Mouse (Mus musculus) forebrain, embryonic 12.5 days (tissue): Measurements from ENCODE around the gene Pkmyt1. TPM values are rescaled to one million over a fixed set of nuclear protein-coding genes. Genes with fewer than 3 reads are reported as not detected.

Experiments
- ATAC-seq: fragments of 200-750 bp; cut with Nextera tagmentation; 2 replicates; pipeline ENCODE4 v1.8.0; 2017; ENCODE audit warnings: moderate TSS enrichment; ENCODE audit not compliant: low FRiP score
- H3K27ac ChIP-seq: fragments of 300-500 bp; sonication (generic); 2 replicates; pipeline ENCODE4 v1.5.1; 2016; ENCODE audit warnings: mild to moderate bottlenecking
- H3K27me3 ChIP-seq: fragments of 300-500 bp; sonication (generic); 2 replicates; pipeline ENCODE4 v1.6.1; 2016; ENCODE audit warnings: mild to moderate bottlenecking
- H3K36me3 ChIP-seq: fragments of 300-500 bp; sonication (generic); replicated peaks from 2 replicates; pipeline ENCODE4 v1.6.1; 2016; ENCODE audit warnings: mild to moderate bottlenecking
- H3K4me1 ChIP-seq: fragments of 300-500 bp; sonication (generic); 2 replicates; pipeline ENCODE4 v1.6.1; 2016
- H3K4me2 ChIP-seq: fragments of 300-500 bp; sonication (generic); 2 replicates; pipeline ENCODE4 v1.6.1; 2016; ENCODE audit warnings: mild to moderate bottlenecking, moderate library complexity
- H3K4me3 ChIP-seq: fragments of 300-500 bp; sonication (generic); replicated peaks from 2 replicates; pipeline ENCODE4 v1.5.1; 2016; ENCODE audit warnings: mild to moderate bottlenecking
- H3K9ac ChIP-seq: fragments of 300-500 bp; sonication (generic); 2 replicates; pipeline ENCODE4 v1.6.1; 2016; ENCODE audit warnings: mild to moderate bottlenecking
- H3K9me3 ChIP-seq: fragments of 300-500 bp; sonication (generic); 2 replicates; pipeline ENCODE4 v1.6.1; 2016
- WGBS: fragments of 180-500 bp; shearing (Covaris S2); methylation state at CpG from one replicate; pipeline ENCODE4 v1.1.7; 2016; 5-methylcytosine and 5-hydroxymethylcytosine counted together
- polyA plus RNA-seq: library from polyadenylated mRNA; unstranded; fragments of >200 nt; fragmentation: Nextera tagmentation; extraction: Ambion mirVana; gene quantifications from 2 replicates; pipeline ENCODE4 v1.2.1, GENCODE M21; 2016

The Pkmyt1 gene
- polyA plus RNA-seq, 1 experiment from 2014 or later = 49.6 TPM

DNA sequence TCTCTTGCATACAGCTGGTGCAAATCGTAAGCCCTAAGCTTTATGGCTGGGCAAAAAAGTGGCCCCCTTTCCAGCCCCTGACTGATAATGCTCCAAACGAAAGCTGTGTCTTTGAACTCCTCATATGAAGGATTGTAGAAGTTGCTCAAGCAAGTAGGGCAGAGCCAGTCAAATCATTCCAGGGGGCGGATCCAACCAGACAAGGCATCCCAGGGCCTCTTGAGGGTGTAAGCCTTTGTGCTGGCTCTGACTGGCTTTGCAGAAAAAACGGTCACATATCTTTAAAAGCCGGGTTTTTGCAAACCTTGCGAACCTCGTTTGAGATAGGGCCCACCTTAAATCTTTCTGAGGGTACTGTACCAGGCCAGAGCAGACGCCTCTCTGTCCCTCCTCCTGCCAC, 17.9 kb downstream of the Pkmyt1 start:
- peaks cover 88% of the 10 kb centered on the region for H3K27me3 ChIP-seq
- H3K4me2 ChIP-seq = no peak overlapping the region
- ATAC-seq = no peak
- no peak overlapping the region for H3K4me3 ChIP-seq
- 21% methylated on average over 8 of the region's 8 CpGs for WGBS
- no peaks in the 10 kb centered on the region for H3K9me3 ChIP-seq
- H3K9ac ChIP-seq = no peak overlapping the region
- H3K36me3 ChIP-seq = no peaks in the 10 kb centered on the region
- peaks cover 42% of the 10 kb centered on the region for H3K4me1 ChIP-seq
- no peak overlapping the region for H3K27ac ChIP-seq

DNA sequence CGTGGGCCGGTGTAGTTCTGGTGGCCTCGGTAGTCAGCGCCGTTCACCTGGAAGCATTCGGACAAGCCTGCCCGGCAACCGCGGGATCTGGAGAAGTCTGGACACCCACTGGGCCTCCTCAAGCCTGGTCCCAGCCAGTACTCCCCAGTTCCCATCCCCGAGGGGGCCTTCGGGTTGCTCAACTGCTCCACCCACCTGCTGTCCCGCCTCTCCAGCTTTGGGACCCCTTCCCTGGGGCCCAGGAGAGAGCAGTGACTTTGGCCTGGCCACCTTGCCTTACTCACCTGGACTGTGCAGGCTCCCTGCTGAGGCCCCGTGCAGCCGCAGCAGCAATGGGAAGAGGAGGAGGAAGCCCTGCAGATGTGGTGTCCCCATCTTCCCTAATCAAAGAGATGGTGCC, 18.5 kb downstream of the Pkmyt1 start:
- H3K9ac ChIP-seq = no peak overlapping the region
- no peak overlapping the region for H3K27ac ChIP-seq
- peaks cover 85% of the 10 kb centered on the region for H3K27me3 ChIP-seq
- H3K4me1 ChIP-seq = peaks cover 37% of the 10 kb centered on the region
- peak overlapping the region; percentile 65 for H3K4me2 ChIP-seq
- no peaks in the 10 kb centered on the region for H3K9me3 ChIP-seq
- no peaks in the 10 kb centered on the region for H3K36me3 ChIP-seq
- 2% methylated on average over 14 of the region's 14 CpGs for WGBS
- ATAC-seq = no peak
- H3K4me3 ChIP-seq = peak overlapping the region; percentile 32; the same call in 1 of the 2 replicates

DNA sequence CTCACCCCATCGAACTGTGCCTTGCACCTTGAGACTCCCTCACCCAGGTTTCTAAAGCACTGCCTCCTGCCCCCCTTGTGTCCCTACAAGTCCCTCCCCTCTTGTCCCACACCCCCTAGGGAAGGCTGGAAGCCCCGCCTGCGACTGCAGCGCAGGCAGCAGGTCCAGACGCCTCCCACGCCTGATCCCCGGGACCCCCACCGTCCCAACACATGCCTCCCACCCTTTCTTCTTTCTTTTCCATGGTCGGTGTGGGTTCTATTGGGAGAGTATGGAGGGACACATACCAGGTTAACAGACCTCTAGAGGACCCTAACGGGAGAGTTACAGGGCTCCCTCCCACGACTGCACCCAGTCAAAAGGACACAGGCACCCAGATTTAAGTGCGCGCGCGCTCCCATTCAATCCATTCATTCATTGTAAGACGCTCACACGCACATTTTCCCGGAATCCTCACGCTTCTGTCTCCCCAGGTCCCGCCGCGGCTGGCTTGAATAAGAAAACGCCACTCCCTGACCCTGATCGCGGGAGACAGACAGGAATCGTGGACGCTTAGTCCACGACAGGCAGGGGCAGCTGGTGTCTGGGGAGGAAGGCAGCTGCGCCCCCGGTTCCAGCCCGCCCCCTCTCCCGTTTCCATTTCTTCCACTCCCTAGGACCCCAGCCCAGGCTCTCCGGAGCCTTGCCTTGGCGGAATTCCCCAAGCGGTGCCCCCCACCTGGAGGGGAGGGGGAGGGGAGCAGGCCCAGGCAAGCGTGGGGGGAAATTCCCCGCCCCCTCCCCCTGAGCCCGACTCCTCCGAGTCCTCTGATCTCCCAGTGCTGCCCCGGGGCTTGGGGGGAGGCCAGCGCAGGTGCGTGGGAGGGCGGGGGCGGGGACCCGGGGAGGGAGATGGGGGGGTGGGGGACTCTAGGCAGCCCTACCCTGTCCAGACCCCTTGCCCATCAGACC, 19.4 kb downstream of the Pkmyt1 start, which contains the start of gene Kremen2:
Kremen2 (minus strand) TSS at position 533 of the 951 bp plus-strand sequence.
- Histone ChIP-seq H3K4me3 (peak within 1 kb of the TSS; percentile 32), H3K4me1 (peaks cover 31% of the 10 kb centered on the region), H3K9me3 (no peaks in the 10 kb centered on the region), H3K9ac (peak within 1 kb of the TSS; percentile 44), H3K4me2 (peak within 1 kb of the TSS; percentile 65), H3K27me3 (peaks cover 82% of the 10 kb centered on the region), H3K27ac (no peak within 1 kb of the TSS), H3K36me3 (no peaks in the 10 kb centered on the region)
- WGBS = under 1% methylated on average over 39 of the region's 45 CpGs
- ATAC-seq = no peak

DNA sequence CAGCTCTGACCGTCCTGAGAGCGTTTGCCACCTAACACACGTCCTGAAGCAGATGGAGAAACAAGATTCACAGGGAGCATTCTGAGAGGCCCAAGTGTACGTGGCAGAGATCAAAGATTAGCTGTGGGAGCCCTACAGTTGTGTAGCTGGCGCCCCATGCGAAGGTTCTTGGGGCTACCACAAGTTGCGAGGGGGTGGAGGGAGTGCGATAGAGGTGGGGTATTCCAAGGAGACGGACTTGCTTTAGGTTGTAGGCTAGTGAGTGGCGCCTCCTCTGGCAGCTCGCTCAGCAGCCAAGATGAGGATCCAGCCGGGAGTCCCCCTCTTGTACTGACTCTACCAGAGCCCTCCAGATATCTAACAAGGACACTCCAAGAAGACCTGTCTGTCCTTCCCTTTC, 20.2 kb downstream of the Pkmyt1 start:
- ATAC-seq = no peak
- H3K27me3 ChIP-seq = peaks cover 75% of the 10 kb centered on the region
- 4% methylated on average over 12 of the region's 12 CpGs for WGBS
- peak overlapping the region; percentile 65 for H3K4me2 ChIP-seq
- H3K4me1 ChIP-seq = peaks cover 28% of the 10 kb centered on the region
- no peak overlapping the region for H3K27ac ChIP-seq
- peak overlapping the region; percentile 32 for H3K4me3 ChIP-seq
- H3K36me3 ChIP-seq = peaks cover 3% of the 10 kb centered on the region
- H3K9me3 ChIP-seq = no peaks in the 10 kb centered on the region
- H3K9ac ChIP-seq = no peak overlapping the region

DNA sequence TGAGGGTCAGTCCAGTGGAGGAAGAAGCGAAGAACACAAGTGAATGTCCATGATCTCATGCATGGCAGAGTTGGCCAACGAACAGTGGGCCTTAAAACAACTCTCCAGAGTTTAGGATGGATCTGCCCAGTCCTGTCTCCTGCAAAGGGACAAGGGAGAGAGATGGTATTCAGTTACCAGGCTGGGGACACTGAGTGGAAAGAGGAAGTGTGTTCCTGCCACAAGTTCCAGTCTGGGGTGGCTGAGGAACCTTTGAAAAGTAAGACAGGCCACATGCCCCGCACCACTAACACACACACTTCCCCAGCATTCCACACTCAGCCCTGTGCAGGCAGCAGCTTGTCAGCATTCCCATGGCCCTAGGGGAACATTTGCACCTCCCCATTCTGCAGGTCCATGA, 20.6 kb downstream of the Pkmyt1 start:
- no peak overlapping the region for H3K27ac ChIP-seq
- H3K4me3 ChIP-seq = no peak overlapping the region
- H3K27me3 ChIP-seq = peaks cover 70% of the 10 kb centered on the region
- ATAC-seq = no peak
- no peaks in the 10 kb centered on the region for H3K9me3 ChIP-seq
- H3K9ac ChIP-seq = no peak overlapping the region
- WGBS = 77% methylated on average over 3 of the region's 3 CpGs
- H3K4me2 ChIP-seq = no peak overlapping the region
- H3K4me1 ChIP-seq = peaks cover 28% of the 10 kb centered on the region
- peaks cover 7% of the 10 kb centered on the region for H3K36me3 ChIP-seq

DNA sequence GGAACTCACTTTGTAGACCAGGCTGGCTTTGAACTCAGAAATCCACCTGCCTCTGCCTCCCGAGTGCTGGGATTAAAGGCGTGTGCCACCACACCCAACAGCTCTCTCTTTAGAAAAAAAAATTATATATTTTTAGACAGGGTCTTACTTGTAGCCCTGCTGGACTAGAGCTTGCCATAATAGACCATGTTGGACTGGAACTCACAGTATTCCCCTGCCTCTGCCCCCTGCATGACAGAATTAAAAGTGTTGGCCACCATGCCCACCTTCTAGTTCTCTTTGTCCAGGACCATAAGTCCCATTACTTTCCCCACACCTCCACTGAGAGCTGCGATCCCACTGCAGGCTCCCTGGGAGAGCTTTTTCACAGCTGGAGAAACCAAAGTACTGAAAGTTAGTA, 21.3 kb downstream of the Pkmyt1 start:
- Histone ChIP-seq H3K4me3 (no peak overlapping the region), H3K27ac (no peak overlapping the region), H3K4me2 (no peak overlapping the region), H3K9ac (no peak overlapping the region), H3K27me3 (peaks cover 63% of the 10 kb centered on the region), H3K4me1 (peaks cover 22% of the 10 kb centered on the region), H3K36me3 (peaks cover 14% of the 10 kb centered on the region), H3K9me3 (no peaks in the 10 kb centered on the region)
- 84% methylated on average over 3 of the region's 3 CpGs for WGBS
- no peak for ATAC-seq

DNA sequence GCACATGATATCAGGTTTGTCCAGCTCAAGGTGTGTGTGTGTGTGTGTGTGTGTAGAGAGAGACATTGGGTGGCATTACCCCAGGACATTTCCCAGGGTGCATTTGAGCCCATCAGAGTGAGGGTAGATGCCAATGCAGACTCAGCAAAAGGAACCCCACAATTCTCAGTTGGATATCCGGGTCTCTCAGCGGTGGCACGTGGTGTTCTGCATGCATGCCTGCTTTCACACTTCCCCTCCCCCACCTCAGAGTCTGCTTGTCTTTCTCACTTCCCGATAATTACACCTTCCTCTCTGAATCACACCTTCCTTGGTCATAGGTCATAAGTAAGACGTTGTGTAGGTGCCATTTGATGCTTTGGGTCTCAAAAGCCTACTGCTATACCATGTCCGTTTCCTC, 21.9 kb downstream of the Pkmyt1 start:
- Histone ChIP-seq H3K4me3 (no peak overlapping the region), H3K27me3 (peaks cover 58% of the 10 kb centered on the region)
- ATAC-seq = no peak

DNA sequence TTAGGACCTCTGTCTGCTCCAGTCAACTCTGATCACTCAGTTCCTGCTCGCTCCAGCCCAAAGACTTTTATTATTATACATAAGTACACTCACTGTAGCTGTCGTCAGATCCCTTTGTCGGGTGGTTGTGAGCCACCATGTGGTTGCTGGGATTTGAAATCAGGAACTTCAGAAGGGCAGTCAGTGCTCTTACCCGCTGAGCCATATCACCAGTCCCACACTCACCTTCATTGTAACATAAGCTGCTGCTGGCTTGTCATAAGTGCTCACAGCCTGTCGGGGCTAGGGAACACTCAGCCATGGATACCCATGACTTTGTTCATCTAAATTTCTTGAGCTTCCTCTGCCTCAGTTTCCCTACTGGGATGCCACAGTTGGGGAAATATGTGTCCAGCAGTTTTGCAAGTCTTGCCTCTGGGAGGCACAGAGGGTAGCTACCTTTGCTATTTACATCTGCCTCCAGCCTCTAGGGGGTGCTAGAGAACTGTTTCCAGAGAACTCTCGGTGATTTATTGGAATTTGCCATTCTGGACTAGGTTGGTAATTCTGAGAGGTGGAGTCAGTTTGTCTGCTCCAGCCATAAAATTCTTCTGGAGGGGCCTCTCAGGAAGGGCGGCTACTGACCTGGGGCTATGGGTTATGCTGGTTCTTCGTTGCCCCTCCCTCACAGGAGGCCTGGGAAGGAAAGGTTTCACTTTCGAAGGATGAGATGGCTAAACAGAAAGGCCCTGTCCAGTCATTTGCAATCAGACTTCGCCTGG, 22.7 kb downstream of the Pkmyt1 start:
- peaks cover 28% of the 10 kb centered on the region for H3K36me3 ChIP-seq
- no peak overlapping the region for H3K4me3 ChIP-seq
- H3K27me3 ChIP-seq = peaks cover 50% of the 10 kb centered on the region
- H3K9me3 ChIP-seq = no peaks in the 10 kb centered on the region
- WGBS = 39% methylated on average over 10 of the region's 10 CpGs
- H3K4me2 ChIP-seq = no peak overlapping the region
- H3K4me1 ChIP-seq = peaks cover 21% of the 10 kb centered on the region
- 0 out of 2 replicates have a peak, but pooled peaks have one; percentile 12 for ATAC-seq
- no peak overlapping the region for H3K9ac ChIP-seq
- no peak overlapping the region for H3K27ac ChIP-seq

More for the DNA sequence above, 21.9 kb downstream of the Pkmyt1 start:
- no peaks in the 10 kb centered on the region for H3K9me3 ChIP-seq
- peaks cover 20% of the 10 kb centered on the region for H3K36me3 ChIP-seq
- H3K27ac ChIP-seq = no peak overlapping the region
- 44% methylated on average over 6 of the region's 6 CpGs for WGBS
- no peak overlapping the region for H3K9ac ChIP-seq
- no peak overlapping the region for H3K4me2 ChIP-seq
- H3K4me1 ChIP-seq = peaks cover 21% of the 10 kb centered on the region

DNA sequence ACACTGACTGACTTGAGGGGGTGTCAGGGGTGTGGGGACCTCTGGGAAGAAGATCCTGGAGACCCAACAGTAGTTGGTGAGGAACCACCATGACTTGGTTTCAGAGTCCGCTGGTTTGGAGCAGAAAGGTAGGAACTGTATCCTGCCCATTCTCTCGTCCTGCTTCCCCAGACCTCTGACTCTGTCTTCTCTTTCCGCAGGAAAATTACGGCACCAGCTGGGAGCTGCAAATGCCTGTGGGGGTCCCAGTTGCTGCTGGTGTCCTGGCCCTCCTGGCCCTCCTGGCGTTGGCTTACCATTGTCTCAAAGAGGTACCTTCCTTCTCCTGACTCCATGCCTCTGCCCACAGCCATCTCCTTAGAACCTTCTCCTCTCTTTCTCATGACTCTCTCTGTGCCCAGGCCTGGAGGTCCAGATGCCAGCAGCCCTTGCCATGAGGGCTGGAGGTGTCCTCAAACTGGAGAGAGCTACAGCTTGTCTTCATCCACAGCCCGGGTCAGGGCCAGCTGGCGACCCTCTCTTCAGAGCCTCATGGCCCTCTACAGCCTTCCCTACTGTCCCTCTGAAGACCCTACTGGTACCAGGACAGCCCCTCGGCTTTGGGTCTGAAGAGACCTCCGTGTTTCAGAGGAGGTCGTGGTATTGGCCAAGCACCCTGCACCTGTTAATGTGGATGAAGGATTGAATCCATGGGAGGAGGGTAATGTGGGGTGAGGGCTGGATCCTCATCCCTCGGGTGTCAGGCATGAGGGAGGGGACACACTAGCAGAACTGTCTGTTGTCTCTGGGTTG, 23.5 kb downstream of the Pkmyt1 start:
- 85% methylated on average over 11 of the region's 11 CpGs for WGBS
- Histone ChIP-seq H3K9ac (no peak overlapping the region), H3K36me3 (peaks cover 36% of the 10 kb centered on the region), H3K27ac (no peak overlapping the region), H3K27me3 (peaks cover 42% of the 10 kb centered on the region), H3K4me1 (peaks cover 18% of the 10 kb centered on the region), H3K4me2 (no peak overlapping the region), H3K4me3 (no peak overlapping the region), H3K9me3 (no peaks in the 10 kb centered on the region)
- ATAC-seq = no peak

DNA sequence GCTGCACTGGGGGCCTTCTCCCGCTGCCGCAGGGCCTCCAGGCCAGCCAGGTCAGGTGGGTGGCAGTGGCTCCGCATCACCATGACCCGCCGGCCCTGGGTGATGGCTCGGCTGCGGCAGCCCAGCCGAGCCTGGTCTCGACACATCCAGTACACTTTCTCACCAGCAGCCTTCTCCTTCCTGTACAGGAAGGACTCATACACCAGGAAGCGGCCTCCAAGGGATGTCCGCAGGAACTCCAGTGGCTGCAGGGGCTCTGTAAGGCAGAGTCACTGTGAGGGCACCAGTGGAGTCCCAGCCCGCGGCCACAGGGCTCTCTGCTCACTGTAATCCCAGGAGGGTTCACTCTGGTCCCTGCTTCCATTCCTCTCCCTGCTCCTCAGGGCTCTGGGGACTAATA, 29.6 kb downstream of the Pkmyt1 start:
- Histone ChIP-seq H3K4me3 (no peak overlapping the region), H3K4me2 (no peak overlapping the region)
- WGBS = 99% methylated on average over 13 of the region's 13 CpGs

DNA sequence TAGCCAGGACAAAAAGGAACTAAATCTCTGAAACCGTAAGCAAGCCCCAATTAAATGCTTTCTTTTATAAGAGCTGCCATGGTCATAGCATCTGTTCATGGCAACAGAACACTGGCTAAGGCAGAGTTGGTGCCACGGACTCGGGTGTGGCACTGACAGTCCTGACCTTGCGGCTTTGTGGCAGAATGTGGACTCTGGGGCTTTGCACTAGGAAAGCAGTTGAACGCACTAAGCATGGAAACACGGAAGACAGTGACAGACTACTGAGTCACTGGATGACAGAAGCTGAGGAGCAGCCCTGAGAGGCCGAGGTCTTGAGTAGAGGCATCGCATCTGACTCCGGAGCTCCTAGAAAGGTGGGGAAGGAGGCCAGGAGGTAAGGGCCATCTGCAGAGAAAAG, 31.4 kb downstream of the Pkmyt1 start:
- Histone ChIP-seq H3K4me2 (no peak overlapping the region), H3K9ac (no peak overlapping the region), H3K36me3 (peaks cover 97% of the 10 kb centered on the region), H3K27me3 (no peaks in the 10 kb centered on the region), H3K4me1 (peaks cover 3% of the 10 kb centered on the region; the same call in 1 of the 2 replicates), H3K4me3 (no peak overlapping the region), H3K9me3 (no peaks in the 10 kb centered on the region), H3K27ac (no peak overlapping the region)
- WGBS = 96% methylated on average over 9 of the region's 9 CpGs
- ATAC-seq = no peak

More for the DNA sequence above, 29.6 kb downstream of the Pkmyt1 start:
- ATAC-seq = no peak
- no peaks in the 10 kb centered on the region for H3K27me3 ChIP-seq
- H3K36me3 ChIP-seq = peaks cover 93% of the 10 kb centered on the region
- no peak overlapping the region for H3K27ac ChIP-seq
- no peak overlapping the region for H3K9ac ChIP-seq
- H3K9me3 ChIP-seq = no peaks in the 10 kb centered on the region
- peaks cover 3% of the 10 kb centered on the region; the same call in 1 of the 2 replicates for H3K4me1 ChIP-seq

DNA sequence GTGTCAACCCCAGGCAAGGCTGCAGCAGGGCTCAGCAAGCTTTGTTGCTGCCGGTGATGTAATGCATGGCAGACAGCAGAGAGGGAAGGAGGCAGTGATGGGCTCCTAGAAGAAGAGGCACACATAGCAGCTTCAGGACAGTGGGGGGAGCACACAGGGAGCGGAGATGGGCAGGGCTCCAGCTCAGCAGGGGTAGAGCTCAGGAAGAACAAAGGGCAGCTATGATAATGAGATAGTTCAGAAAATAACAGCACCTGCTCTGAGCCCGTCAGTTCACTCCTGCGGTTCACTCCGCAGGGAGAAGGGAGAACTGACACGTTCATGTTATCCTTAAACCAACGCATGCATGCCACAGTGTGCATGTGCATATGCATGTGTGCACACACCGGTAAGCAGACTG, 32.7 kb downstream of the Pkmyt1 start:
- no peak overlapping the region for H3K27ac ChIP-seq
- H3K9ac ChIP-seq = no peak overlapping the region
- 83% methylated on average over 8 of the region's 8 CpGs for WGBS
- H3K4me2 ChIP-seq = no peak overlapping the region
- peaks cover 93% of the 10 kb centered on the region for H3K36me3 ChIP-seq
- peaks cover 3% of the 10 kb centered on the region; the same call in 1 of the 2 replicates for H3K4me1 ChIP-seq
- ATAC-seq = no peak
- H3K4me3 ChIP-seq = no peak overlapping the region
- H3K9me3 ChIP-seq = no peaks in the 10 kb centered on the region
- no peaks in the 10 kb centered on the region for H3K27me3 ChIP-seq
